Mouse (Mus musculus) E14TG2a.4 (cell line): ENCODE data around the gene Zcwpw1.

Source experiments
- CTCF ChIP-seq: conservative IDR thresholded peaks from 2 replicates; pipeline ENCODE4 v1.5.1; 2014; ENCODE audit warnings: low read length
- NANOG ChIP-seq: IDR thresholded peaks from 2 replicates; pipeline ENCODE4 v1.6.1; 2014; ENCODE audit warnings: borderline replicate concordance, low read length, mixed read lengths
- POU5F1 ChIP-seq: IDR thresholded peaks from 2 replicates; pipeline ENCODE4 v1.6.1; 2014; ENCODE audit warnings: low read length, borderline replicate concordance

DNA sequence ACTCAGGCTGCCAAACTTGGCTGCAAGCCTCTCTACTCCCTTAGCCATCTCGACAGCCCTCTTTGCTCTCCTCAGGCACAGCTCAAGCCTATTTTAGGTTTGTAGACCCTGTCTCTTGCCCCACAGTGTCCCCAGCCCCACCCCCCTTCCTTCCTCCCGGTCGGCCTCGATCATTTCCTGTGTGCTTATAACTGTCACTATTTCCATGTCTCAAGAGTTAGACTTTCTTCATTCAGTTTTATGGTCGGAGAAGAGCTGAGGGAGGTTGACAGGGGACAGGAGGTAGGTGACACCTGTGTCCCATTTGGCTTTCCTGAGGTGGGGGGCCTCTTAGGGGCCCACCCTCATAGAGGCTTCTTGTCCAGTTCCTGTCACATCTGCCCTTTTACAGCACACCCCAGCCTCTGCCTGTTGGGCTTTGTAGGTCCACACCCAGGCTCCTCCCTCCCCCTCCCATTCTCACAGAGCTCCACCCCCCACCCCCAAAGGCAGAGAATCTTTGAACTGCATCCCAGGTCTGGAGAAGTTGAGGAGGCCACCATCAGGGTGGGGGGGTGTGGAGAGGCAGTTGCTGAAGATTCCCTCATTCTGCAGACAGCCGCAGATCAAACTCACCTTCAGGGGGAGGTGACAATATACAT is 38.3 kb upstream of the Zcwpw1 start:
- TF ChIP-seq CTCF (no peak), NANOG (no peak), POU5F1 (no peak)
